Mouse (Mus musculus): ENCODE measurements around the gene Polr2b.

Polr2b gene

DNA sequence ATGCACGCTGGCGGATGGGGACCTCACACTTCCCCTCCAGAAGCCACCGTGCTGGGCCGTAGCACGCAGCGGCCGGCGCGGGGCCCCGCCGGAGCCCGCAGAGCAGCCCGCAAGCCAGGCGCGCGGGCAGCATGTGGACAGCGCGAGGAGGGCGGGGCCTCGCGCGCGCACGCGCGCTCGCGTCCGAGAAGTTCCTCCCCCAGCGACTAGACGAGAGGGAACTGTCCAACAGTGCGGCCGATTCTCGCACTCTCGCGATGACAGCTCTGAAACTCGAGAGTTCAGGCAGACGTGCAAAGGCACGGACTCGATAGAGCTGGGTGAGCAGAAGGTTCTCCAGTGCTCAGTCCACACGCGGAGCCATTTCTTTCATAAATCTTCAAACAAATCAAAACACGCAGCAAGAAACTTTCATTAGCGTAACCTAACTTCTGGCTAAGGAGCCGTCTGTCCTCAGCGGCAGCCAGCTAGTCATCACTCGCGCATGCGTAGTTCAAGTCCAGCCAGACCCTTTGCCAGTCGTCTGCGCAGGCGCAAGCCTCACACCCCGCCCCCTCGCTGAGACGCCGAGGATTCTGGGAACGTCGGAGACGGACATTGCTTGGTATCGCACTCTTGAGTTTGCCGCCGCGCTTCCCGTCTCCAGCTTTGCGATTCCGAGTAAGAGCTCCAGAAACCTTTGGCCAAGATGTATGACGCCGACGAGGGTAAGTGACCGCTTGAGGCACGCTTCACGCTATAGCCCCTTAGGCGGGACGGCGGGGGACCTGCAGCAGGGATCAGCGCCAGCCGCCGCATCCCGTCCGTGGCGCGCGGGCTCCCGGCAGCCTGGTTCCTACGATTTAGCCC lies at the start of gene Polr2b, which contains the start of gene Noa1:
TSS of gene Polr2b (plus strand) at position 224 of the 849 bp plus-strand sequence.
TSS of gene Noa1 (minus strand) at position 161 of the 849 bp plus-strand sequence.
- peak; percentile 96 for DNase-seq (ENCODE audit: low spot score)

DNA sequence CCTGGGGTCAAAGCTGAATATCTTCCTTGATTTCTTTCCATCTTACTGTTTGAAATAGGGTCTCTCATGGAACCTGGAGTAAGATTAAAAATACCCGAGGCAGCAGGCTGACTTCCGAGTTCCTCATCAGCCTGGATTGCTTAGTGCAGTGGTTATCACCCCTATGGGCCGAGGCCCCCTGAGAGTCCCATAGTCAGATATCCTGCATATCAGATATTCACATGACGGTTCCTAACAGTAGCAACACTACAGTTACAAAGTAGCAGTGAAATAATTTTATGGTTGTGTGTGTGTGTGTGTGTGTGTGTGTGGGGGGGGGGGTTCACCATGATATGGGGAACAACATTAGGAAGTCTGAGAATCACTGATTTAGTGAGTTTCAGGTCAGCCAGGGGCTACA lies 48.8 kb upstream of the Polr2b start:
- no peak for DNase-seq (ENCODE audit: low spot score)

DNA sequence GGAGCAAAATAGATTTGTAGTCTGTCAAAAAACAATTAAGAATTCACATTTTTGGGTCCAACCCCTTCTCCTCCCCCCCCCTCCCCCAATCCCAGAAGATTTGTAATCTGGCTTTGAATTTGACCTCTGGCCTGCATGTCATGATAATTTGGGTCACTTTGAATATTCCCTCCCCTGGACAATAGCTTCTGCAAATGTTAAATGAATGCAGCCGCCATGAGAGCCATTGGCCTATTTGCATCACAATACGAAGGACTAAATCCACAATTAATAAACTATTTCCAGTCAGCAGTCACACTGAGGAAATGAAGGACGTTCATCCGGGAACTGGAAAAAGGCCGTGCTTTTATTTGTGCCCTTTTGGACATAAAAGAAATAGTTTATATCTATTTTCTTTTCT lies 47.8 kb upstream of the Polr2b start:
- no peak for DNase-seq (ENCODE audit: low spot score)

DNA sequence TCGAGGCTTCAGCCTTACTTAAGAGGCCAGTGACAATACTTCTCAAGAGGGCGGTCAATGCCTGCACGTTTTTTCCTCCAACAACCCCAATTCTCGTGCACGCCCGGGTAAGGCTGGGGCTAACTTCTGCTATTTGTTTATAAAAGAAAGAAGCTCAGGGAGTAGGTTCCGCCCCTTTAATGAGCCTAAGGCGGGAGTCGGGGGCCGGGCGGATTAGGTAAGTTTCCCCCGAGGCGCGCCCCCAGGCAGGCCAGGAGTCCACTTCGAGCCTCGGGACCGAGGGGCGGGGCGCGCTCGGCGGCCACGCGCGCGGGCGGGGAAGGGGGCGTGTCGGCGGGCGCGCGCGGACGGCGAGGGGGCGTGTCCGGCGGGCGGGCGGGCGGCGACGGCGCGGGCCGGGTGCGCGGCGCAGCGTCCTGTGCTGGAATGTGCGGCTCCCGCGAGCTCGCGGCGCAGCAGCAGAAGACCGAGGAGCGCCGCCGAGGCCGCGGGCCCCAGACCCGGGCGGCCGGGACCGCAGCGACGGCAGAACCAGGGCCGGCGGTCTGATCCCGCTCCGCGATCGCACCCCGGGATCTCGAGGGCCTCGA lies 44.8 kb upstream of the Polr2b start, which contains the start of gene Rest:
TSS of gene Rest (plus strand) at position 411 of the 590 bp plus-strand sequence.
- peak; percentile 66 for DNase-seq (ENCODE audit: low spot score)

DNA sequence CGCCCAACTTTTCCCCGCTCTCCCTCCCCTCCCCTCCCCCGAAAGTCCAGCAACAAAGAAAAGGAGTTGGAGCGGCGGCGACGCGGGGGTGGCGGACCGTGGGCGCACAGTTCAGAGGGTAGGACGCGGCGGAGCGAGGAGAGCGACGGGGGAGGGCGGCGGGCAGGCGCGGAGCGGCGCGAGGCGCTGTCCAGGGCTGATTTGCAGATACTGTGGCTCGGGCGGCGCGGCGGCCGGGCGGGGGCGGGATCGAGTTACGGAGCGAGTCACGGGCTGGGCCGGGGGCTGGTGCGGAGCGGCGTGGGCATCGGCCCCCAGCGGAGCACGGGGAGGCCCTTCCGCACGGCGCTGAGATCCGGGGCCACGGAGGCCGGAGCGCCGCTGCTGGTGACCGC lies 44.3 kb upstream of the Polr2b start:
- peak; percentile 70 for DNase-seq (ENCODE audit: low spot score)

DNA sequence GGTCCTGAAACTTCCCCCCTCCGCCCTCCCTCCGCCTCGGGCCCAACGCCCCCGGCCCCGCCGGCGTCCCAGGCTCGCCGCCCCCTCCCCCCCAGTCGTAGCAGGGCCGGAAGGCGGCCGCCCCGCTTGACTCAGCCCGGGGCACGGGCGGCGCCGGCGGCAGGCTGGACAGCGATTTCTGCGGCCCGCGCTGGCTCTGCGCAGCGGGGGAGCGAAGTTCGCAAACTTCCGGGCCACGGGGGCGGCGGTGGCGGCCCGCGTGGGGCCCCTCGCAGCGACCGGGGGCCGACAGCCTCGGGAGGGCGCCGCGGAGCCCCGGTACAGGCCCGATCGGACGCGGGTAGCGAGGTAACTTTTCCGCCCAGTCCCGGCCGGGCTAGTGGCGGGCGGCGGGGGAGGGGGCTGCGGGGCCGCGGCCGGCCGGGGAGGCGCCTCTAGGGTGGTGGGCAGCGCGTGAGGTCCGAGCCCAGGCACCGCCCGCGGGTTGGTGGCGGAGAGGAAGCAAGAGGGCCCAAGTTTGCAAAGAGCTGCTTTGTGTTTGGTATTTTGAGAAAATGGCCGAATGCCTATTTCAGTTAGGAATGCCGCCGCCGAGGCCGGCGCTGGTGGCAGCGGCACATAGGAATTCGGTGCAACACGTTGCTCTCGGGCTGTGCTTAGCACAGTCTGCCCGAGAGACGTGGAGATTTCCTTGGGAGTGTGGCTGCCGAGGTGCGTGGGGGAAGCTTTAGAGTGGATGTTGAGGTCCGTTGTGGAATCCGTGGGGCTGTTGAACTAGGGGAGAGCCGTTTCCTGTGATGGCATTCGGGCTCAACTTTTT lies 43.7 kb upstream of the Polr2b start:
- peak; percentile 49 for DNase-seq (ENCODE audit: low spot score)

DNA sequence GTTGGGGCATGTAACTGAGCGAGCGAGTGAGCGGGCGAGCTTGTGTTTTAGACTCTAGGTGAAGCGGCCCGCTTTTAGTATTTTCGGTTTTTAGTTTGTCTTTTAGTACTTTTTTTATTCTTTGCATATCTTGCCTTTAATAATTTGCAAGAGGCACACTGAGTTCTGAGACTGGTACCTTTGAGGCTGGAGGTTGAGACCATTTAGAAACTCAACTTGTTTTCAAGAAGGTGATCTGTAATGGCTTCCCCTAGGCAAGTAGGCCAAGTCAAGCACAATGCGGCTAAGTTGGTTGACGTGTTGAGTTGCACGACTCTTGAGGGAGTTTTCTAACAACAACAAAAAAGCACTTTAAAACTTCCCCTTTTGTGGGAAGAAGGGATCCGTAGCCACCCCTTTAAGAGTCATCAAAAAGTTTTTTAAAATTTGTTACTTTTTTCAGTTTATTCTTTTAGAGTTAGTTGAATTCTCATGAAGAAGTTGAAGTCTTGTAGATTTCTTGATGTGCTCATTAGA lies 43.0 kb upstream of the Polr2b start:
- no peak for DNase-seq (ENCODE audit: low spot score)

DNA sequence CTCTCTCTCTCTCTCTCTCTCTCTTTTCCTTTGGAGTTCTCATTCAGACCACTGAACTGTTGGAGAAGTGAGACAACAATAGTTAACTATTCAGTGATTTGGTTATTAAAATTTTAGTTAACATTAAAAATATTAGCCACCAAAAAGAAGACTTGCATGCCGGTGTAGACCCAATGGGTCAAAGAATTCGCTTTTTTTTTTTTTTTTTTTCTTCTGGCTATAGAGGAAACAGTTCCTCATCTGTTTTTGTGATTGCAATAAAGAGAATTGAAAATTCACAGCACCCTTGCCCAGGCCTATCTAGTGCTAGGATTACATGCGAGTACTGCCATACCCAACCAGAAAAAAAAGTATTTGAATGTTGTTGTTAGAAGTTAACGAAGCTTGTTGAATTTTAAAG lies 42.5 kb upstream of the Polr2b start:
- no peak for DNase-seq (ENCODE audit: low spot score)

DNA sequence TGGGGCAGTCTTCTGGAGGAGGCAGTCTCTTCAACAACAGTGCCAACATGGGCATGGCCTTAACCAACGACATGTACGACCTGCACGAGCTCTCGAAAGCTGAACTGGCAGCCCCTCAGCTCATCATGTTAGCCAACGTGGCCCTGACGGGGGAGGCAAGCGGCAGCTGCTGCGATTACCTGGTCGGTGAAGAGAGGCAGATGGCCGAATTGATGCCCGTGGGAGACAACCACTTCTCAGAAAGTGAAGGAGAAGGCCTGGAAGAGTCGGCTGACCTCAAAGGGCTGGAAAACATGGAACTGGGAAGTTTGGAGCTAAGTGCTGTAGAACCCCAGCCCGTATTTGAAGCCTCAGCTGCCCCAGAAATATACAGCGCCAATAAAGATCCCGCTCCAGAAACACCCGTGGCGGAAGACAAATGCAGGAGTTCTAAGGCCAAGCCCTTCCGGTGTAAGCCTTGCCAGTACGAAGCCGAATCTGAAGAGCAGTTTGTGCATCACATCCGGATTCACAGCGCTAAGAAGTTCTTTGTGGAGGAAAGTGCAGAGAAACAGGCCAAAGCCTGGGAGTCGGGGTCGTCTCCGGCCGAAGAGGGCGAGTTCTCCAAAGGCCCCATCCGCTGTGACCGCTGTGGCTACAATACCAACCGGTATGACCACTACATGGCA lies 41.9 kb upstream of the Polr2b start:
- no peak for DNase-seq (ENCODE audit: low spot score)

DNA sequence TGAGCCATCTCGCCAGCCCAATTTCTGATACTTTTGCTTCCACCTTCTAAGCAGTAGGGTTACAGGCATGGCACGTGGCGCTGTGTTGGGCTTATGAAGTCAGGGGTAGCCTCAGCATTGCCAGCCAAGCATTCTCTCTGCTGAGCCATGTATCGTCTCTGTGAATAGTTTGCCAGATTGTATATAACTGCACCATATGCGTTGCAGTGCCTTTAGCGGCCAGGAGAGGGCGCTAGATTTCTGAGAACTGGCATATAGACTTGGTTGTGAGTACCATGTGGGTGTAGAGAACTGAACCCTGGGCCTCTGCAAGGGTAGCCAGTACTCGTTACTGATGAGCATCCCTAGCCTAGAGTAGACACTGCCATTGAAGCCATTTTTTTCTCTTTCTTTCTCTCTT lies 40.5 kb upstream of the Polr2b start:
- DNase-seq (ENCODE audit: low spot score), result no peak

DNA sequence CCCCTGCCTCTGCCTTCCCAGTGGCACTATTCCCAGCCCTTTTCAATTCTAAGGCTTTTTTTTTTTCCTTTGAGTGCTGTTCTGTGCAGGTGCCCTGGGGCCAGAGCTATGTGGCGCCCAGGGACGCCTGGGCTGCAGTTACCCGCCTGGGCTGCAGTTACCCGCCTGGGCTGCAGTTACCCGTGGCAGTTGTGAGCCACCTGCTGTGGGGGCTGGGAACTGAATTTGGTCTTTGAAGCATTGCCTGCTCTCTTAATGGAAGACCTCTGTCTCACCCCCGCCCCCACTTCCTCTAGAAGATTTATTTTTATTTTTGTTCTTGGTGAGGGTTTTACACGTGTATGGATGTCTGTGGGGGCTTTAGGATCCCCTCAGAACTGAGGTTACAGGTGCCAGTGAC lies 36.8 kb upstream of the Polr2b start:
- no peak for DNase-seq (ENCODE audit: low spot score)

DNA sequence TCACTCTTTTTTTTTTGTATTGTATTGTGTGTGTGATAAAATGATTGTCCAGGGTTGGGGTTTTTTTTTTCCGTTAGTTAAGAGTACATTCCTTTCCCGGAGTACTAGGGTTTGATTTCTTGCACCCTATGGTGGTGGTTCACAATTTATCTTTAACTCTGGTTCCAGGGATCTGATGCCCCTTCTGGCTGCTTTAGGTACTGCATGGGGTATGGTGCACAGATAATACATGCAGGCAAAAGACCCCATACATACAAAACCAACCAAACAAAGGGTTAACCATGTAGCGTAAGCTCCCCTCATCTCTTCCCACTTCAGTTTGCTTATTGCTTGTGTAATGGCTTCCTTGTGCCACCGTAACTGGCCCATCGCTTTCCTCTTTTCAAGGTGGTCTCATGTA lies 34.0 kb upstream of the Polr2b start:
- no peak for DNase-seq (ENCODE audit: low spot score)

DNA sequence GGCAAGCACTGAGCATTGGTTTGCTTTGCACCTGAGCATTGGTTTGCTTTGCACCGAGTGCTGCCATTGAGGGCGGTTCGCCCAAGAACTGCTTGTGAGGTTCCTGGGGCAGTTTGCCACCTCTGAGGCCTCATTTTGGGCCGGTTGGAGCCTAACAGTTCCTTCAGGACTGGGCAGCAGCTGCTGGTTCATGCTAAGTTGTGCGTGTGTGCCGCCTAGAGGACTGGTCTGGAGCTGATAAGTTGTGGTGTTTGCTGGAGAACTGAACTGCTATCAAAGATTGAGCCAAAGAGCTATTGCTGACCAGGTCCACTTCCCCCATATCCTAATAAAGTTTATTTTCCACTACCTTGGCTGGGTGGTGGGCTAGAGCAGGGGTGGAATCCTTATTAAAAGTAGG lies 32.7 kb upstream of the Polr2b start:
- no peak for DNase-seq (ENCODE audit: low spot score)

DNA sequence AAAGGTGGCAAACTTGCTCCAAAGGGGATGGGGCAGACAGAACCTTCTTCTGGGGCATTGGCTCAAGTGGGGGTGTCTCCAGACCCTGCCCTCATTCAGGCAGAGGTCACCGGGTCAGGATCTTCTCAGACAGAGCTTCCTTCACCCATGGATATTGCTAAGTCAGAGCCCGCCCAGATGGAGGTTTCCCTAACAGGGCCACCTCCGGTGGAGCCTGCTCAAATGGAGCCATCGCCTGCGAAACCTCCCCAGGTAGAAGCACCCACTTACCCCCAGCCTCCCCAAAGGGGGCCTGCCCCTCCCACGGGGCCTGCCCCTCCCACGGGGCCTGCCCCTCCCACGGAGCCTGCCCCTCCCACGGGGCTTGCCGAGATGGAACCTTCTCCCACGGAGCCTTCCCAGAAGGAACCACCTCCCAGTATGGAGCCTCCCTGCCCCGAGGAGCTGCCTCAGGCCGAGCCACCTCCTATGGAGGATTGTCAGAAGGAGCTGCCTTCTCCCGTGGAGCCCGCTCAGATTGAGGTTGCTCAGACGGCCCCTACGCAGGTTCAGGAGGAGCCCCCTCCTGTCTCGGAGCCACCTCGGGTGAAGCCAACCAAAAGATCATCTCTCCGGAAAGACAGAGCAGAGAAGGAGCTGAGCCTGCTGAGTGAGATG lies 28.3 kb upstream of the Polr2b start:
- DNase-seq (ENCODE audit: low spot score), result no peak

DNA sequence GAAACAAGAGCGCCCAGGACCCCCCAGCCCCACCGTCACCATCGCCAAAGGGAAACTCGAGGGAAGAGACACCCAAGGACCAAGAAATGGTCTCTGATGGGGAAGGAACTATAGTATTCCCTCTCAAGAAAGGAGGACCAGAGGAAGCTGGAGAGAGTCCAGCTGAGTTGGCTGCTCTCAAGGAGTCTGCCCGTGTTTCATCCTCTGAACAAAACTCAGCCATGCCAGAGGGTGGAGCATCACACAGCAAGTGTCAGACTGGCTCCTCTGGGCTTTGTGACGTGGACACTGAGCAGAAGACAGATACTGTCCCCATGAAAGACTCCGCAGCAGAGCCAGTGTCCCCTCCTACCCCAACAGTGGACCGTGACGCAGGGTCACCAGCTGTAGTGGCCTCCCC lies 27.7 kb upstream of the Polr2b start:
- no peak for DNase-seq (ENCODE audit: low spot score)

DNA sequence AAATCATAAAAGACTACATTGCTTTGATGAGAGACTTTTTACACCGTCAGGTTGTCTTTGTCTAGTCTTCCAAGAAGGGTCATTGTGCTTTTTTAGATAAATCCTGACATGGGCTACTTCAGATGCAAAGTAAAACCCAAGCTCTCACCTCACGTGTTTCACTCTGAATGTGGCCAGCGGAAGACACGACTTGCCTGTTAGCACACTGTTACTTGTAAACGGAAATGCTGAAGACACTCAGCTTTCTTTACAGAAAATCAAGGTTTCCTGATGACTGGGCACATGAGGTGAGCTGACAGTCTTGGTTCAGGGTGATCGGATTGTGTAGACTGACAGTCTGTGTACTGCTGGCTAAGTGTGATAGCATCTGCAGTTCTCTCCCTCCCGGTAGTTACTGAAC lies 24.3 kb upstream of the Polr2b start:
- DNase-seq (ENCODE audit: low spot score), result no peak

DNA sequence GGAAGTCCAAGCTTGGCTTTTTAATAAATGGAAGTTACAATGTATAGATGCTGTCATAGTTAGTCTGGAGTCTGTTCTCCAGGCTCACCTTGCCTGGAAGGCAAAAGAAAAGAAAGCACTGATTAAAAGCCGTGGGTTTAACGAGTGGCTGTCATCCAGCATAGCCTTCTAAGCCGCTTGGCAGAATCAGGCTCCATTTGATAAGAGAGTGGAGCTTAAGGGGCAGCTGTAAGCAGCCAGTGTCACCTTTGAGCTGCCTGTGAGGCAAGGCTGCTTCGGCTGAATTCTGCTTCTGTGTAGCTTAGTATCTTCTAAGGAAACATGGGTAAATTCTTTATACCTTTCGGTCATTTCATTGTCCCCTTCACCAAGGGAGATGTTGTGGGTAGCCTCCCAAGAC lies 23.0 kb upstream of the Polr2b start:
- DNase-seq (ENCODE audit: low spot score), result no peak

DNA sequence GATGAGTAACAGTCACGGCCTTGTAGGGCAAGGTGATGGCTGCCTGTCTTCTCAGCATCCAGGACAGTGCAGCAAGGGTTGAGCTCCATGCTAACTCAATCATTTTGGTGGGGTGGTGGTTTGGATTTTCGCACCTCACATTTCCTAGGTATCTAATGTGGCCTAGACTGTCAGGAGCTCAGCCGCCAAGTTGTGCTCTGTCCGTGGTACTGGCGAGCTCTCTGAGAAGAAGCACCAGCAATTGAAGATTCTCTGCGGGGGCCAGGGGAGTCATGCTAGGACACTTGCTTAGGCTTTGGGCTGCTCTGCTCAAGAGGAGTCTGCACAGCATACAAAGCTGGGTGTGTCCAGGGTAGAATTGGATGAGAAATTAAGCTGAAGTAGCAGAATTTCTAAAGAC lies 22.0 kb upstream of the Polr2b start:
- no peak for DNase-seq (ENCODE audit: low spot score)

DNA sequence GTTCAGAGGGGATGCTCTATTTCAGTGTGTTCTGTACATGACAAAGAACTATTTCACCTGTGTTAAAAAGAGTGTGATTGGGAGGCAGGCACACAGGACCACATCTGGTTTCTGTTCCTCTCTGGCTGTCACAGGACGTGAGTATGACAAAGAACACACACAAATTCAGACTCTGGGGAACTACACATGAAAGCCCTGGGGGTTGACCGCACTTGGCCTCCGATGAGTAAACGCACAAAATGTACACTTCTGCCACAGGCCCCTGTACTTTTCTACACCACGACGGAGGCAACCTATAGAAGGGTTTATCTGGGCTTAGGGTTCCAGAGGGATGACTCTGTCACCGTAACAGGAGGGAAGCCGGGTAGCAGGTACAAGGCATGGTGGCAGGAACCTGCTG lies 20.3 kb upstream of the Polr2b start:
- DNase-seq (ENCODE audit: low spot score), result no peak

DNA sequence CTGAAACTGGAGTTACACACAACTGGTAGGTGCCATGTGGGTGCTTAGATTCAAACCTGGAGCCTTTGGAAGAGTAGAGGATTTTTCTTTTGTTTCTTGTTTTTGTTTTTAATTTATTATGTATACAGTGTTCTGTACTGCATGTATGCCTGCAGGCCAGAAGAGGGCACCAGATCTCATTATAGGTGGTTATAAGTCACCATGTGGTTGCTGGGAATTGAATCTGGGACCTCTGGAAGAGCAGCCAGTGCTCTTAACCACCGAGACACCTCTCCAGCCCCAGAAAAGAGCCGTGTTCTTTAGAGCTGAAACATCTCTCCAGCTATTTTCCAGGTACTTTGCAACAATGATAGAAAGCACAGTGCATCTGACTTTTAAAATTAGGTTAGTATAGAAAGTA lies 19.3 kb upstream of the Polr2b start:
- no peak for DNase-seq (ENCODE audit: low spot score)

DNA sequence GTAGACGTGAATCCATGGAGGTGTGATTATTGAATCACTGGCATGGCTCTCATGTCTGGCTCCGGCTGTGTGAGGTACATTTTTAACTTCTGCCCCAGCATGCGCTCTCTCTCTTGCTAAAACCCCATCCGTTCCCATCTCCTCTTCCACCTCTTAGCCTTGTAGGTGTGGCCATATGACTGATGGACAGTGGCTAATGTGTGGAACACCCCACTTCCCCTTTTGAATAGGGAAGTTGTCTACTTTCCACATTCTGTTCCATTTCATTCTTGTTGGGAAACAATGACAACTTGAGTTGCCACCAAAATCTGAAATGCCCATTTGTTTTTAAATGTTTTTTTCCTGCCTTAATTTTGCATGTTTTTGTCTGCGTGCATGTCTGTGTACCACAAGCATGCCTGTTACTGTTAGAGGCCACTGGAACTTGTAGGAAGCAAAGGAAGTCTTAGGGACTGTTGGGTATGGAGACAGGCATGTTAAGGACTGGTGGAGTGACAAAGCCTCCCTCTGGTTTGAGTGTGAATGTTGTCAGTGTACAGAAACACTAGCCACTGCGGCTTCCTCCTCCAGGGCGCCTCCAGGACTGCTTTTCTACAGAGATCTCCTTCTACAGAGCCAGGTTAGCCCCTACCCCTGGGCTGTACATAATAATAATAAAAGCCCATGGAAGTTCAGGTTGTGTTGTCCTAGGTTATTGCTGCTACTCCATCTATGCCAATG lies 17.0 kb upstream of the Polr2b start:
- DNase-seq (ENCODE audit: low spot score), result no peak
